ENCODE assay signal across 12 mouse cellular contexts in the genomic region with DNA sequence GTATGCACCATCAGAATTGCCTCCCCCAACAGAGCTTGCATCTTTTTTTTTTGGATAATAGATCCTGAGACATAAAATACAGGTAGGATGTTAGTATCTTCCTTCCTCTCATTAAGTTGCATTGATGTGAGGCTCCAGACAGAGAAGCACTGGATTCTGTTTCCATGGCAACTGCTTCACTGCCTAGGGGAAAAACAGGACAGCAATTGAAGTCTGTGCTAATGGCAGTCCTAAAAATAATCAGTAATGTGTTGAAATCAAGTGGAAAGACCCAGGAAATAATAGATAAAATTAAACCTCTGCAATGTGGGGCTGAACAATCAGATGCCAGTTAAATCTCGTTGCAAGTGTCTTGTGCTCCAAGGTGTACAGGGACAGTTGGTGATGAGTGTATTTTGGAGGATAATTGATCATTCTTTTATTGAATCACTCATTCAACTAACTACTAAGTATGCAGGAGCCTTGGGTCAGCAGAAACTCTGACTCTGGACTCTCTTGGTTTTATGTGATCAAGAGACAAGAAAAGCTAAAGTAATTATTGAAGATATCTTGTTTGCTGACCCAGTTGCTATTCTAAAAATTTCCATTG. TPM values are rescaled to one million over a fixed set of nuclear protein-coding genes. Genes with fewer than 3 reads are reported as not detected.
DNase-seq lines count a peak whose midpoint lies in the region; ATAC-seq and TF ChIP-seq lines count a peak whose summit lies in the region.
"Had no signal": no experiment of that assay in that cellular context is flagged by ENCODE, and none has a peak within 500 bp of the region (broad histone marks: within the 10 kb centered on the region; RNA-seq: fewer than 3 reads in every experiment).

No protein-coding gene starts in this region.

- no peak overlapping the region for H3K9ac ChIP-seq in forebrain, embryonic 15.5 days (replicated peaks)
- no peak overlapping the region for H3K9ac ChIP-seq in midbrain, embryonic 15.5 days
- H3K9ac ChIP-seq: embryonic facial prominence, embryonic 13.5 days; limb, embryonic 12.5 days; lung, embryonic 15.5 days had no signal

- H3K9me3 ChIP-seq in forebrain, embryonic 15.5 days: no peaks in the 10 kb centered on the region
- no peaks in the 10 kb centered on the region for H3K9me3 ChIP-seq in midbrain, embryonic 15.5 days
- H3K9me3 ChIP-seq: embryonic facial prominence, embryonic 13.5 days; limb, embryonic 12.5 days; lung, embryonic 15.5 days had no signal

- no peaks in the 10 kb centered on the region for H3K27me3 ChIP-seq in forebrain, embryonic 15.5 days
- H3K27me3 ChIP-seq in midbrain, embryonic 15.5 days (replicated peaks): no peaks in the 10 kb centered on the region
- H3K27me3 ChIP-seq: embryonic facial prominence, embryonic 13.5 days; limb, embryonic 12.5 days; lung, embryonic 15.5 days had no signal

- peaks cover 23% of the 10 kb centered on the region for H3K4me1 ChIP-seq in forebrain, embryonic 15.5 days
- H3K4me1 ChIP-seq in midbrain, embryonic 15.5 days: peaks cover 19% of the 10 kb centered on the region
- H3K4me1 ChIP-seq: embryonic facial prominence, embryonic 13.5 days; limb, embryonic 12.5 days; lung, embryonic 15.5 days had no signal

- TF ChIP-seq POLR2A in brain, embryonic 14.5 days (IDR thresholded peaks at IDR 0.05; ENCODE audit: borderline replicate concordance, extremely low read depth, insufficient read depth, insufficient read length, poor library complexity, severe bottlenecking): no peak

- WGBS in forebrain, embryonic 15.5 days: 8% methylated on average over 1 of the region's 1 CpGs
- WGBS in midbrain, embryonic 15.5 days: 20% methylated on average over 1 of the region's 1 CpGs

- TF ChIP-seq CTCF in brain, embryonic 14.5 days (IDR thresholded peaks at IDR 0.05; ENCODE audit: borderline replicate concordance, extremely low read depth, insufficient read depth, insufficient read length): no peak

- peak; percentile 81 for ATAC-seq in forebrain, embryonic 15.5 days (replicated peaks)
- peak; percentile 94 for ATAC-seq in midbrain, embryonic 15.5 days (replicated peaks)

- H3K27ac ChIP-seq in forebrain, embryonic 15.5 days (replicated peaks): peak overlapping the region; percentile 77
- peak overlapping the region; percentile 86 for H3K27ac ChIP-seq in midbrain, embryonic 15.5 days
- H3K27ac ChIP-seq: embryonic facial prominence, embryonic 13.5 days; limb, embryonic 12.5 days; lung, embryonic 15.5 days had no signal

- 0 out of 2 replicates have a peak overlapping the region, but pooled peaks have one; percentile 3 for H3K4me2 ChIP-seq in forebrain, embryonic 15.5 days (replicated peaks)
- no peak overlapping the region; the same call in 1 of the 2 replicates for H3K4me2 ChIP-seq in midbrain, embryonic 15.5 days
- H3K4me2 ChIP-seq: embryonic facial prominence, embryonic 13.5 days; limb, embryonic 12.5 days; lung, embryonic 15.5 days had no signal

- no peak overlapping the region for H3K4me3 ChIP-seq in forebrain, embryonic 15.5 days
- no peak overlapping the region for H3K4me3 ChIP-seq in midbrain, embryonic 15.5 days
- H3K4me3 ChIP-seq: embryonic facial prominence, embryonic 13.5 days; limb, embryonic 12.5 days; lung, embryonic 15.5 days had no signal

- DNase-seq in layer of hippocampus, adult 11-12 months (ENCODE audit: low spot score): peak; percentile 68
- no peak for DNase-seq in layer of hippocampus, postnatal 36 days
- DNase-seq in brain, embryonic 14.5 days (ENCODE audit: low read depth): peak; percentile 94
- DNase-seq in lung, postnatal 10 days: no peak
- no peak for DNase-seq in thymus, postnatal 25 days
- DNase-seq: adrenal gland, adult 8-10 months; kidney, postnatal 10 days had no signal

- H3K36me3 ChIP-seq in forebrain, embryonic 15.5 days: no peaks in the 10 kb centered on the region
- no peaks in the 10 kb centered on the region for H3K36me3 ChIP-seq in midbrain, embryonic 15.5 days (replicated peaks)
- H3K36me3 ChIP-seq: embryonic facial prominence, embryonic 13.5 days; limb, embryonic 12.5 days; lung, embryonic 15.5 days had no signal

RNA-seq across cellular contexts. Expression of a gene that starts 14.6 kb away (rescaled TPM):
- 10 to 100 TPM; 15.7 to 16.5 TPM for total RNA-seq in layer of hippocampus, postnatal 36 days (2021)
- polyA plus RNA-seq in brain, embryonic 14.5 days (2012; rRNA removed): 0.44 and 0.60 TPM in 2 replicates
- 1.6 and 1.8 TPM in 2 replicates for polyA plus RNA-seq in forebrain, embryonic 15.5 days (2015; fragmentation: Nextera tagmentation; extraction: Ambion mirVana)
- polyA plus RNA-seq in midbrain, embryonic 15.5 days (2015; fragmentation: Nextera tagmentation; extraction: Ambion mirVana): 0.87 and 0.96 TPM in 2 replicates

RNA-seq across cellular contexts. Expression of a gene that starts 17.1 kb away (rescaled TPM):
- 1 to 10 TPM; 5.1 to 7.0 TPM for total RNA-seq in layer of hippocampus, postnatal 36 days (2021)
- polyA plus RNA-seq in brain, embryonic 14.5 days (2012; rRNA removed): 1.3 and 2.6 TPM in 2 replicates
- polyA plus RNA-seq in forebrain, embryonic 15.5 days (2015; fragmentation: Nextera tagmentation; extraction: Ambion mirVana): 0.88 and 2.4 TPM in 2 replicates
- polyA plus RNA-seq in midbrain, embryonic 15.5 days (2015; fragmentation: Nextera tagmentation; extraction: Ambion mirVana): 1.3 and 1.6 TPM in 2 replicates

Comparison
In these comparisons a context has a peak if more than half of its experiments do, and no peak if none do; other contexts are left out.
1. DNase-seq: peak in layer of hippocampus, adult 11-12 months (single experiment) and brain, embryonic 14.5 days (single experiment); none in layer of hippocampus, postnatal 36 days (0 of 2), lung, postnatal 10 days (single experiment) and thymus, postnatal 25 days (single experiment).